Mouse (Mus musculus): ENCODE measurements around the gene Trem1.

DNA sequence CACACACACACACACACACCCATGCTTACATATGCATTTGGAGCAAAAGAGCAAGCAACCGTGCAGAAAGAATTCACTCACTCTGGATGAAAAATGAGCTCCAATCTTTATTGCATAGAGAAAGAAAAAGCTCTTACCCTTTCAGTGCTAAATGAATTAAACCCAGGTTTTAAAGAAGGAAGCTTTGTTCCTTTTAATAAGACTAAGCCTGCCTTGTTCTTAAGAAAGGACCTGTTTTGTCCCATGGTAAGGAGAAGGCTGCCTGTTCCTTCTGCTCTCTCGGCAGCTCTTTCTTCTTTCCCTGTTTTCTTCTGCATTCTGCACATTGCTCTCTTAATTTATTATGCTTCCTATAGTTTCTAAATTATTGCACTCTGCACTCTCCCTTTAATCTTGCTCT, 33.6 kb downstream of the Trem1 start:
- TF ChIP-seq CTCF (IDR thresholded peaks at IDR 0.05; ENCODE audit: borderline replicate concordance, insufficient read depth, low read depth, low read length) (no peak), POLR2A (IDR thresholded peaks at IDR 0.05; ENCODE audit: borderline replicate concordance, insufficient read depth, low read length) (no peak)

Data from cerebellum, adult 2 months (tissue).